Mouse (Mus musculus) myocyte (in vitro differentiated cells): Measurements from ENCODE around the gene Dnaic1. TPM values are rescaled to one million over a fixed set of nuclear protein-coding genes. Genes with fewer than 3 reads are reported as not detected.

ENCODE experiments used
- H3K27me3 ChIP-seq: one replicate; pipeline ENCODE4 v1.6.1; 2011; ENCODE audit not compliant: control insufficient read depth, insufficient read depth, insufficient read length
- H3K36me3 ChIP-seq: one replicate; pipeline ENCODE4 v1.6.1; 2011; ENCODE audit not compliant: control insufficient read depth, insufficient read depth
- H3K4me2 ChIP-seq: one replicate; pipeline ENCODE4 v1.6.1; 2011; ENCODE audit warnings: low read depth, control low read depth
- H3K4me3 ChIP-seq: one replicate; pipeline ENCODE4 v1.5.1; 2011; ENCODE audit warnings: mild to moderate bottlenecking, control low read depth, moderate library complexity
- H3K79me2 ChIP-seq: one replicate; pipeline ENCODE4 v1.6.1; 2011; ENCODE audit not compliant: control insufficient read depth, insufficient read depth
- H3ac ChIP-seq: one replicate; pipeline ENCODE4 v1.6.1; 2011; ENCODE audit not compliant: control insufficient read depth, insufficient read length
- CEBPB ChIP-seq: IDR thresholded peaks from 2 replicates; pipeline ENCODE4 v1.6.1; 2011; ENCODE audit warnings: mild to moderate bottlenecking, moderate library complexity; ENCODE audit not compliant: poor library complexity, insufficient read depth, severe bottlenecking
- E2F4 ChIP-seq: IDR thresholded peaks from one replicate; pipeline ENCODE4 v1.6.1; 2011; ENCODE audit warnings: mild to moderate bottlenecking, control low read depth, moderate library complexity; ENCODE audit not compliant: insufficient read depth
- MAX ChIP-seq: IDR thresholded peaks from one replicate; pipeline ENCODE4 v1.6.1; 2011; ENCODE audit warnings: low read depth, mild to moderate bottlenecking, control low read depth
- MYOD1 ChIP-seq, 3 experiments: IDR thresholded peaks; one replicate each; pipeline ENCODE4 v1.6.1; 2011; ENCODE audit warnings: control low read depth in 2 of 3, low read depth in 2 of 3, mild to moderate bottlenecking in 2 of 3, moderate library complexity in 1 of 3; ENCODE audit not compliant: insufficient read length in 2 of 3, control insufficient read depth in 1 of 3
- MYOG ChIP-seq, 3 experiments: IDR thresholded peaks; one replicate each; pipeline ENCODE4 v1.6.1; 2011; ENCODE audit warnings: control low read depth in 2 of 3, low read depth in 2 of 3, mild to moderate bottlenecking in 2 of 3; ENCODE audit not compliant: insufficient read length in 2 of 3, control insufficient read depth in 1 of 3, insufficient read depth in 1 of 3
- POLR2A ChIP-seq: IDR thresholded peaks from one replicate; pipeline ENCODE4 v1.6.1; 2011; ENCODE audit warnings: low read depth, mild to moderate bottlenecking, control low read depth, moderate library complexity; ENCODE audit not compliant: insufficient read length
- POLR2AphosphoS2 ChIP-seq: IDR thresholded peaks from one replicate; pipeline ENCODE4 v1.6.1; 2011; ENCODE audit warnings: low read depth, control low read depth; ENCODE audit not compliant: insufficient read length
- REST ChIP-seq: IDR thresholded peaks from one replicate; pipeline ENCODE4 v1.6.1; 2011; ENCODE audit warnings: mild to moderate bottlenecking, control low read depth, moderate library complexity; ENCODE audit not compliant: insufficient read depth, insufficient read length
- SRF ChIP-seq: IDR thresholded peaks from one replicate; pipeline ENCODE4 v1.6.1; 2011; ENCODE audit warnings: low read depth; ENCODE audit not compliant: control insufficient read depth, insufficient read length
- TCF12 ChIP-seq: IDR thresholded peaks from one replicate; pipeline ENCODE4 v1.6.1; 2011; ENCODE audit warnings: mild to moderate bottlenecking, control low read depth; ENCODE audit not compliant: poor library complexity, insufficient read depth, severe bottlenecking
- TCF3 ChIP-seq: IDR thresholded peaks from one replicate; pipeline ENCODE4 v1.6.1; 2011; ENCODE audit warnings: low read depth, control low read depth; ENCODE audit not compliant: insufficient read length
- USF1 ChIP-seq: IDR thresholded peaks from one replicate; pipeline ENCODE4 v1.6.1; 2011; ENCODE audit warnings: low read depth, mild to moderate bottlenecking, control low read depth, moderate library complexity
- polyA plus RNA-seq: library from polyadenylated mRNA; unstranded; fragments of >200 nt; fragmentation: generic; extraction: Trizol; gene quantifications from one replicate; pipeline ENCODE4 v1.2.1, GENCODE M21; 2012; ENCODE audit warnings: missing spikeins

The Dnaic1 gene
- polyA plus RNA-seq, 1 experiment = 0.08 TPM

DNA sequence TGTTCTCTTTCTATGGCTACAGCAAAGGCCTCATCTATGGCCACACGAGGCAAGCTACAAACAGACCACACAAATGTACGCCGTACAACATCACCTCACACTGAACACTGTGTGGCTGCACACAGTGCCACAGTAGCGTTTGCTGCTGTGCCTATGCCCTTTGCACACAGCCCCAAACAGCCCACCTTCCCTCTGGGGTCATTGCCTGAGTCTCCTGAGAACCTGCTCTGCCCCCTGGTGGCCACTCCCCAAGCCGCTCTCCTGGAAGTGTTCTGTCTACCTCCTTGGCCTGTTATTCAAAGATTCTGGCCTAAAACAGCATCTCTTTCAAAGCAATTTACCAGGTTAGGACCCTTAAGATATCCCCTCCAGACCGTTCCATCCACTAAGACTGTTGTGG lies 83.7 kb downstream of the Dnaic1 start:
- TF ChIP-seq E2F4 = no peak
- TF ChIP-seq POLR2AphosphoS2 = no peak
- TF ChIP-seq MAX = no peak
- no peak for TF ChIP-seq SRF
- no peak for TF ChIP-seq REST
- no peak for TF ChIP-seq USF1
- TF ChIP-seq POLR2A = no peak
- no peak for TF ChIP-seq MYOG (IDR thresholded peaks at IDR 0.05; ENCODE audit: control insufficient read depth in 1 of 3, insufficient read depth in 1 of 3, insufficient read length in 2 of 3, low read depth in 2 of 3)
- no peak for TF ChIP-seq MYOD1 (IDR thresholded peaks at IDR 0.05; ENCODE audit: control insufficient read depth in 1 of 3, insufficient read length in 2 of 3, low read depth in 2 of 3)
- TF ChIP-seq TCF12 = no peak
- no peak for TF ChIP-seq TCF3
- no peak for TF ChIP-seq CEBPB
- H3K36me3 ChIP-seq = no peaks in the 10 kb centered on the region
- no peak overlapping the region for H3K4me3 ChIP-seq
- peaks cover 35% of the 10 kb centered on the region for H3K27me3 ChIP-seq
- H3K79me2 ChIP-seq = no peaks in the 10 kb centered on the region
- H3K4me2 ChIP-seq = no peak overlapping the region
- H3ac ChIP-seq = no peak overlapping the region

- Histone ChIP-seq H3K36me3 (no peaks in the 10 kb centered on the region), H3ac (no peak overlapping the region), H3K79me2 (no peaks in the 10 kb centered on the region), H3K4me2 (no peak overlapping the region), H3K27me3 (peaks cover 31% of the 10 kb centered on the region), H3K4me3 (no peak overlapping the region)
- TF ChIP-seq USF1 = no peak
- no peak for TF ChIP-seq POLR2A
Measured at GRCm38 (mm10) chr4:41653730-41654129, 84.2 kb downstream of the Dnaic1 start.

GRCm38 (mm10) chr4:41654217-41654616 lies 84.6 kb downstream of the Dnaic1 start:
- no peak overlapping the region for H3ac ChIP-seq
- H3K79me2 ChIP-seq = no peaks in the 10 kb centered on the region
- H3K4me3 ChIP-seq = no peak overlapping the region
- no peaks in the 10 kb centered on the region for H3K36me3 ChIP-seq
- H3K27me3 ChIP-seq = peaks cover 30% of the 10 kb centered on the region
- no peak overlapping the region for H3K4me2 ChIP-seq
- TF ChIP-seq POLR2AphosphoS2 (no peak), TCF3 (no peak), SRF (no peak), REST (no peak), E2F4 (no peak), POLR2A (no peak)

DNA sequence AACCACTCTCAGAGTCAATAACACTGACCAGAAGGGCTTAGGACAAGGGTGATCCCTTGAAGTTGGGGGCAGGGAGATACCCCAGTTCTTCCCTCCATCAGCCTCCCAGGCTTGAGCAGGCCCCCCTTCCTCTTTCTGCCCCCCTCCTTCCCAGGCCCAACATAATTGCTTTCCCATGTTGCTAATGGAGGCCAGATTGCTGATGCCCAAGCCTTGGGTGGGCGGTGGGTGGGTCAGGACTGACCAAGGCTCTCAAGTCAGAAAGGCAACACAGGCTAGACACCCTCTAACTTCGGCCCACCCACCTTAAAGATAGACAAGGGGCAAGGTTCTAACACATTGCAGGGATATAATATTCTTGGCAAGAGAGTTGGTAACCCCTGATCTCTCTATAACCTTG lies 86.0 kb downstream of the Dnaic1 start:
- Histone ChIP-seq H3K27me3 (peaks cover 23% of the 10 kb centered on the region), H3K36me3 (no peaks in the 10 kb centered on the region), H3K4me2 (no peak overlapping the region), H3ac (no peak overlapping the region), H3K79me2 (no peaks in the 10 kb centered on the region), H3K4me3 (no peak overlapping the region)
- TF ChIP-seq TCF3 = no peak
- TF ChIP-seq MYOG (IDR thresholded peaks at IDR 0.05; ENCODE audit: control insufficient read depth in 1 of 3, insufficient read depth in 1 of 3, insufficient read length in 2 of 3, low read depth in 2 of 3) = no peak
- TF ChIP-seq CEBPB = no peak
- TF ChIP-seq REST = no peak
- TF ChIP-seq MAX = no peak
- no peak for TF ChIP-seq MYOD1 (IDR thresholded peaks at IDR 0.05; ENCODE audit: control insufficient read depth in 1 of 3, insufficient read length in 2 of 3, low read depth in 2 of 3)
- no peak for TF ChIP-seq E2F4
- TF ChIP-seq USF1 = no peak
- no peak for TF ChIP-seq TCF12
- TF ChIP-seq SRF = no peak
- TF ChIP-seq POLR2AphosphoS2 = no peak
- TF ChIP-seq POLR2A = no peak

DNA sequence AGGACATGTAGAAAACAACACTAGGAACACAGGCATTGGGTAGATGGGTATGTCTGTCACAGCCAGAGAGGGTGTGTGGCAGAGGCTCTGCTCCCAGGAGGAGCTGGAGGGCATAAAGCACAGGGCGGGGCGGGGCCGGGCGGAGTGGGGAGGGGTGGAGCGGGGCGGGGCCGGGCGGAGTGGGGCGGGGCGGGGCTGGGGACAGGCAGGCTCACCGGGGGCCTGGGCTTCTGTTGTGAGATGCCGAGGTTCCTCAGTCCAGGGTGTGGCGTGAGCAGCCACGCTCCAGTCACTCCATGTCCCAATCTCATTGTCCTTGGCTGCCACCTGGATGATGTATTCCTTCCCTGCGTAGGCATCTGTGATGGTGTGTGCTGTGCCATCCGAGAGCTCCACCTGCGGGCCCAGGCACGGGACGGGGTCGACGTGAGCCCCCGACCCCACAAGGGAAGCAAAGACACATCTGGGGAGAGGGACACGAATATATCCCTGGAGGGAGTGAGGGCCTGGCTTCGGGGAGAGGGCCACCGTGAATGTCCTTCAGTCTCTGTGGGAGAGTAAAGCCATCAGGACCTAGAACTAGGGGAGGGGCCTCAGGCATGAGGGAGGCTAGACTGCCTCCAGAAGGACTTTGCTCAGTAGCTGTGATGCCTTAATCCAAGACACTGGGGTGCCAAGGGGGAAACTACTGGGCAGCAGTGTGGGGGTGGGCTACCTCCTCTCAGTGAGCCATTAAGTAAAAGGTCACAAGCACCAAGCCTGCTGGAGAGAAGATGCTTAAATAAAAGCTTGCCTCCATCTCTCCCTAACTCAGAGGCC lies 89.2 kb downstream of the Dnaic1 start:
- TF ChIP-seq SRF (no peak), TCF3 (no peak), MAX (no peak), POLR2A (no peak), CEBPB (no peak), MYOG (IDR thresholded peaks at IDR 0.05; ENCODE audit: control insufficient read depth in 1 of 3, insufficient read depth in 1 of 3, insufficient read length in 2 of 3, low read depth in 2 of 3) (no peak), POLR2AphosphoS2 (no peak), E2F4 (no peak), MYOD1 (IDR thresholded peaks at IDR 0.05; ENCODE audit: control insufficient read depth in 1 of 3, insufficient read length in 2 of 3, low read depth in 2 of 3) (no peak), USF1 (no peak), TCF12 (no peak), REST (no peak)
- no peaks in the 10 kb centered on the region for H3K36me3 ChIP-seq
- no peak overlapping the region for H3K4me3 ChIP-seq
- no peaks in the 10 kb centered on the region for H3K79me2 ChIP-seq
- H3ac ChIP-seq = no peak overlapping the region
- no peak overlapping the region for H3K4me2 ChIP-seq
- H3K27me3 ChIP-seq = peaks cover 13% of the 10 kb centered on the region
